Mouse (Mus musculus): Measurements from ENCODE around the gene Sgsm2.

GRCm38 (mm10) chr11:74830256-74831161 is 66.4 kb downstream of the Sgsm2 start, which contains the start of gene Mnt:
- no peak for TF ChIP-seq GATA1 (IDR thresholded peaks at IDR 0.05; ENCODE audit: low read length)
- no peak for TF ChIP-seq TAL1 (IDR thresholded peaks at IDR 0.05; ENCODE audit: low read length)

All from erythroblast, embryonic 14.5 days (primary cell).